Mouse (Mus musculus): ENCODE results near the gene Zfp12. TPM values are rescaled to one million over a fixed set of nuclear protein-coding genes. Genes with fewer than 3 reads are reported as not detected.
"Not testable (repeated sequence)": the region's sequence is repeated elsewhere in the genome, so short reads cannot be mapped to it uniquely, and the experiment has no call there.

Zfp12 gene
- polyA plus RNA-seq (2015; fragmentation: Nextera tagmentation; extraction: Ambion mirVana) = 13.6 and 15.0 TPM in 2 replicates

GRCm38 (mm10) chr5:143235028-143235693, at the start of gene Zfp12:
Zfp12 (plus strand) TSS chr5:143235163.
- peak within 1 kb of the TSS; percentile 73 for H3K4me2 ChIP-seq
- no peaks in the 10 kb centered on the region for H3K9me3 ChIP-seq
- H3K4me3 ChIP-seq = peak within 1 kb of the TSS; percentile 63
- peaks cover 11% of the 10 kb centered on the region for H3K4me1 ChIP-seq
- no peaks in the 10 kb centered on the region for H3K27me3 ChIP-seq
- peak; percentile 98 for ATAC-seq (ENCODE audit: borderline replicate concordance, extremely low read depth, low FRiP score, low TSS enrichment)
- H3K27ac ChIP-seq = peak within 1 kb of the TSS; percentile 96
- peaks cover 28% of the 10 kb centered on the region for H3K36me3 ChIP-seq
- peak within 1 kb of the TSS; percentile 73 for H3K9ac ChIP-seq
- WGBS = under 1% methylated on average over 58 of the region's 58 CpGs

- not testable (repeated sequence) for H3K4me2 ChIP-seq; H3K4me1 ChIP-seq; H3K9ac ChIP-seq; H3K4me3 ChIP-seq; H3K9me3 ChIP-seq; H3K27me3 ChIP-seq; H3K27ac ChIP-seq; ATAC-seq (ENCODE audit: borderline replicate concordance, extremely low read depth, low FRiP score, low TSS enrichment); H3K36me3 ChIP-seq
- WGBS = 71% methylated on average over 1 of the region's 1 CpGs
These were observed 46.9 kb upstream of the Zfp12 start for GRCm38 (mm10) chr5:143188014-143188413.

- WGBS = 86% methylated on average over 8 of the region's 8 CpGs
- Histone ChIP-seq H3K27me3 (no peaks in the 10 kb centered on the region), H3K9me3 (no peaks in the 10 kb centered on the region), H3K4me3 (no peak overlapping the region), H3K4me2 (no peak overlapping the region), H3K4me1 (no peaks in the 10 kb centered on the region), H3K9ac (no peak overlapping the region), H3K36me3 (no peaks in the 10 kb centered on the region), H3K27ac (no peak overlapping the region)
- no peak for ATAC-seq (ENCODE audit: borderline replicate concordance, extremely low read depth, low FRiP score, low TSS enrichment)
These were observed 42.2 kb upstream of the Zfp12 start for GRCm38 (mm10) chr5:143192806-143193205.

DNA sequence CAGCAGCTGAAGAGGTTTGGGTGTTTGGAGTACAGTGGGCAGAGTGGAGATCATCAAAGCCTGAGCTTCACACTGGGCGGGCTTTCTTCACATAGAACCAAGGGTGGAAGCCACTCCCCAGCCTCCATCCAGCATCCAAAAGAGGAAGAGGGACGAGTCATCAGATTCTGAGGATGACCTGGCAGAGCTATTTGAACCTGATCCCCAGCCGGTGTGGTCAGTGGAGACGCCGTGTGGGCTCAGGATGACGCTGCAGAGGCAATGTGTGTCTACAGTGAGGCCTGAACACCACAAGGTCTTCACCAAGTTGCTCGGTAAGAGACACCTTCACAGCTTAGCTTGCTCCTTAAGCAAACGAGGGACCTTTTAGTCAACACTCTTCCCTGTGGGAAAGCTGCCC, 40.2 kb upstream of the Zfp12 start:
- not testable (repeated sequence) for H3K4me1 ChIP-seq; ATAC-seq (ENCODE audit: borderline replicate concordance, extremely low read depth, low FRiP score, low TSS enrichment); H3K4me3 ChIP-seq; H3K9ac ChIP-seq; H3K27ac ChIP-seq; H3K27me3 ChIP-seq; H3K9me3 ChIP-seq; H3K36me3 ChIP-seq; H3K4me2 ChIP-seq
- 58% methylated on average over 8 of the region's 8 CpGs for WGBS

DNA sequence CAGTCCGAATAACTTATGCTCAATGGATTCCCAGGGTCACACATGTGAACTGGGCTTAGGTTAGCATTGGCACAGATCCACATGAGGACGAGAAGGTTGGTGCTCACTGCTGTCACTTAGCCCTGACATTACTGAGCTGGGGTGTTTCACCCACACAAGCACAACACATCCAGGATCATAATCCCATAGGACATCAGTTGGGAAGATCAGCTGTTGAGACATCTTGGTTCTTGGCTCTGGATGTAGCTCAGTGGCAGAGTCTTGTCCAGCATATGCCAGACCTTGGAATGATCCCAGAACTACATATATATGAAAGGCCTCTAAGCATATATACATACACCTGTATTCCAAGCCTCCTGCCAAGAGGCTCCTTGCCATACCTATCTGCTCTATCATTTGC, 39.8 kb upstream of the Zfp12 start:
- H3K4me1 ChIP-seq = no peaks in the 10 kb centered on the region
- ATAC-seq (ENCODE audit: borderline replicate concordance, extremely low read depth, low FRiP score, low TSS enrichment) = no peak
- no peak overlapping the region for H3K4me2 ChIP-seq
- H3K9ac ChIP-seq = no peak overlapping the region
- no peaks in the 10 kb centered on the region for H3K9me3 ChIP-seq
- 57% methylated on average over 2 of the region's 2 CpGs for WGBS
- no peaks in the 10 kb centered on the region for H3K27me3 ChIP-seq
- H3K36me3 ChIP-seq = no peaks in the 10 kb centered on the region
- no peak overlapping the region for H3K4me3 ChIP-seq
- no peak overlapping the region for H3K27ac ChIP-seq

DNA sequence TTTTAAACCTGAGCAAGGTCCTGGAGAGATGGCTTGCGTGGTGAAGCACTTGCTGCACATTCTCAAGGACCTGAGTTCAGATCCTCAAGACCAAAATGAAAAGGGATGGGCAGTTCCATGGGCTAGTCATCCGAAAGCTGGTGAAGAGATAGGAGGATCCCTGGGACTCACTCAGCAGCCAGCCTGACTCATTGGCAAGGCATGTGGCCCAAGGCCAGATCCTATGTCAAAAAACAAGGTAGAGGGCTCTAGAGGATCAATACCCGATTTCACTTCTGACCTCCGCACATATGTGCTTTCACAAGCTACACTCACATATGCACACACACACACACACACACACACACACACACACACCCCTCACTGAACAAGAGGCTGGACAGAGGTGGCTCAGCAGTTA, 38.5 kb upstream of the Zfp12 start:
- Histone ChIP-seq H3K9ac (no peak overlapping the region), H3K27ac (no peak overlapping the region), H3K4me1 (no peaks in the 10 kb centered on the region), H3K36me3 (no peaks in the 10 kb centered on the region), H3K27me3 (no peaks in the 10 kb centered on the region), H3K4me2 (no peak overlapping the region), H3K4me3 (no peak overlapping the region), H3K9me3 (no peaks in the 10 kb centered on the region)
- ATAC-seq (ENCODE audit: borderline replicate concordance, extremely low read depth, low FRiP score, low TSS enrichment) = no peak
- 81% methylated on average over 4 of the region's 4 CpGs for WGBS

- Histone ChIP-seq H3K36me3 (no peaks in the 10 kb centered on the region), H3K4me2 (no peak overlapping the region), H3K9me3 (no peaks in the 10 kb centered on the region), H3K27ac (no peak overlapping the region), H3K27me3 (no peaks in the 10 kb centered on the region), H3K9ac (no peak overlapping the region), H3K4me1 (no peaks in the 10 kb centered on the region), H3K4me3 (no peak overlapping the region)
- WGBS = 66% methylated on average over 3 of the region's 3 CpGs
- ATAC-seq (ENCODE audit: borderline replicate concordance, extremely low read depth, low FRiP score, low TSS enrichment) = no peak
These were observed 29.9 kb upstream of the Zfp12 start for GRCm38 (mm10) chr5:143205015-143205414.

GRCm38 (mm10) chr5:143213832-143214231, 21.1 kb upstream of the Zfp12 start:
- Histone ChIP-seq H3K9ac (no peak overlapping the region), H3K27ac (no peak overlapping the region), H3K4me2 (no peak overlapping the region), H3K36me3 (no peaks in the 10 kb centered on the region), H3K27me3 (no peaks in the 10 kb centered on the region), H3K4me1 (no peaks in the 10 kb centered on the region), H3K4me3 (no peak overlapping the region), H3K9me3 (no peaks in the 10 kb centered on the region)
- ATAC-seq (ENCODE audit: borderline replicate concordance, extremely low read depth, low FRiP score, low TSS enrichment) = no peak
- 81% methylated on average over 2 of the region's 2 CpGs for WGBS

GRCm38 (mm10) chr5:143220996-143221395, 14.0 kb upstream of the Zfp12 start:
- Histone ChIP-seq H3K9ac (no peak overlapping the region), H3K4me1 (no peaks in the 10 kb centered on the region), H3K27ac (no peak overlapping the region), H3K4me3 (no peak overlapping the region), H3K27me3 (no peaks in the 10 kb centered on the region), H3K4me2 (no peak overlapping the region), H3K9me3 (no peaks in the 10 kb centered on the region), H3K36me3 (no peaks in the 10 kb centered on the region)
- WGBS = 71% methylated on average over 5 of the region's 5 CpGs
- ATAC-seq (ENCODE audit: borderline replicate concordance, extremely low read depth, low FRiP score, low TSS enrichment) = no peak

DNA sequence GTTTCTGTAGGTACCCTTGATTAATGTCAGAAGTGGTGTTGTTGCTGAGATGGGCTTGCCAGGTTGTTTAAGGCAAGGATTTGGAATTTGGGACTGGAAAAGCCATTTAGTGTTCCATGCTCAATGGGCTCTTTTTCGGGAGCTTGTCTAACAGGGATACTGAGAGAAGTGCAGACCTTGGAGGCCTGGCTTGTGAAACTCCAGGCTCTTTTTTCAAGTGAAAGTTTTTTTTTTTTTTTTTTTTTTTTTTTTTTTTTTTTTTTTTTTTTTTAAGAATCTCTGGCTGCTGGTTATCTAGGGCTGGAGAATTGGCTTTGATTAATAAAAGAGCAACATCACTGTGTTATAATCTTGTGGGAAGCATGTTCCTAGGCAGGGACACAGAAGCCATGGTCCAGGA, 12.7 kb upstream of the Zfp12 start:
- Histone ChIP-seq H3K9me3 (no peaks in the 10 kb centered on the region), H3K27ac (no peak overlapping the region), H3K36me3 (no peaks in the 10 kb centered on the region), H3K4me3 (no peak overlapping the region), H3K9ac (no peak overlapping the region), H3K4me2 (no peak overlapping the region), H3K4me1 (no peaks in the 10 kb centered on the region), H3K27me3 (no peaks in the 10 kb centered on the region)
- ATAC-seq (ENCODE audit: borderline replicate concordance, extremely low read depth, low FRiP score, low TSS enrichment) = no peak
- 76% methylated on average over 1 of the region's 1 CpGs for WGBS

- Histone ChIP-seq H3K36me3 (no peaks in the 10 kb centered on the region), H3K4me1 (no peaks in the 10 kb centered on the region), H3K4me3 (no peak within 1 kb of the TSS), H3K27ac (no peak within 1 kb of the TSS), H3K27me3 (no peaks in the 10 kb centered on the region), H3K9ac (no peak within 1 kb of the TSS), H3K4me2 (no peak within 1 kb of the TSS), H3K9me3 (no peaks in the 10 kb centered on the region)
- 79% methylated on average over 3 of the region's 3 CpGs for WGBS
- no peak for ATAC-seq (ENCODE audit: borderline replicate concordance, extremely low read depth, low FRiP score, low TSS enrichment)
These were observed 8.2 kb upstream of the Zfp12 start, which contains the start of gene Spdye4a for GRCm38 (mm10) chr5:143226790-143227189. Spdye4a (minus strand) TSS chr5:143226890.

GRCm38 (mm10) chr5:143236036-143236435, 1.1 kb downstream of the Zfp12 start:
- Histone ChIP-seq H3K4me2 (peak overlapping the region; percentile 73), H3K27ac (no peak overlapping the region), H3K27me3 (no peaks in the 10 kb centered on the region), H3K9ac (peak overlapping the region; percentile 73), H3K4me3 (peak overlapping the region; percentile 63), H3K9me3 (no peaks in the 10 kb centered on the region), H3K4me1 (peaks cover 11% of the 10 kb centered on the region), H3K36me3 (peaks cover 37% of the 10 kb centered on the region)
- 28% methylated on average over 9 of the region's 9 CpGs for WGBS
- no peak for ATAC-seq (ENCODE audit: borderline replicate concordance, extremely low read depth, low FRiP score, low TSS enrichment)

GRCm38 (mm10) chr5:143244926-143245325, 10.0 kb downstream of the Zfp12 start:
- ATAC-seq (ENCODE audit: borderline replicate concordance, extremely low read depth, low FRiP score, low TSS enrichment) = no peak
- H3K9me3 ChIP-seq = no peaks in the 10 kb centered on the region
- no peaks in the 10 kb centered on the region for H3K27me3 ChIP-seq
- no peak overlapping the region for H3K4me2 ChIP-seq
- no peak overlapping the region for H3K4me3 ChIP-seq
- no peak overlapping the region for H3K9ac ChIP-seq
- H3K27ac ChIP-seq = no peak overlapping the region
- 96% methylated on average over 26 of the region's 26 CpGs for WGBS
- peaks cover 89% of the 10 kb centered on the region for H3K36me3 ChIP-seq
- H3K4me1 ChIP-seq = no peaks in the 10 kb centered on the region
